In the genomic region with DNA sequence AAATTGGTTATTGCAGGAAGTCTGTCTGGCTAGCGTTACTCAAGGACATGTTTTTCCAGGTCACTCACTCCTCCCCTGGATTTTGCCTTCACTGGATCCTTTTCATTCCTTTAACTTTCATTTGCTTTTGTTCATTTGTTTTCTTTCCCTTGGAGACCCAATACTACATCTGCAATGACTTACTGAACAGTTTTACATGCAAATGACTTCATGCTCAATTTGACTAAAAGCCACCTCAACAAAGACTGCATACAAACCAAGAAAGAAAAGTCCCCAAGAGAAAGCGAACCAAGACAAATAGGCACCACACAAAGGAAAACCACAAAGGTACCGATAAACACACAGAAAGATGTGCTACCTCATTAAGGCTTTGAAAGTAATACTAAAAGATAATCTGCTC, we compare ENCODE assay signal across 10 mouse cellular contexts.
"Had no signal": no experiment of that assay in that cellular context is flagged by ENCODE, and none has a peak within 500 bp of the region (broad histone marks: within the 10 kb centered on the region; RNA-seq: fewer than 3 reads in every experiment).

No protein-coding gene starts in this region.

- DNase-seq: lung, embryonic 14.5 days; lung, postnatal 10 days; lung, postnatal 4 days; right cerebral cortex, postnatal 4 days; spleen, adult 18-20 months; thymus, adult 18-20 months; thymus, postnatal 25 days had no signal

- H3K9ac ChIP-seq: limb, embryonic 15.5 days; liver, embryonic 12.5 days; lung, embryonic 14.5 days; midbrain, embryonic 12.5 days had no signal

- H3K4me2 ChIP-seq: limb, embryonic 15.5 days; liver, embryonic 12.5 days; lung, embryonic 14.5 days; midbrain, embryonic 12.5 days had no signal

- H3K9me3 ChIP-seq: limb, embryonic 15.5 days; liver, embryonic 12.5 days; midbrain, embryonic 12.5 days had no signal

- H3K36me3 ChIP-seq: limb, embryonic 15.5 days; liver, embryonic 12.5 days; midbrain, embryonic 12.5 days had no signal

- H3K27me3 ChIP-seq: limb, embryonic 15.5 days had no signal

- H3K4me1 ChIP-seq: limb, embryonic 15.5 days; liver, embryonic 12.5 days; midbrain, embryonic 12.5 days had no signal

- H3K27ac ChIP-seq: limb, embryonic 15.5 days; liver, embryonic 12.5 days; midbrain, embryonic 12.5 days had no signal

- H3K4me3 ChIP-seq: limb, embryonic 15.5 days; liver, embryonic 12.5 days; midbrain, embryonic 12.5 days had no signal

- ATAC-seq: liver, embryonic 12.5 days had no signal
